Mouse (Mus musculus): ENCODE measurements around the gene Tut1. TPM values are rescaled to one million over a fixed set of nuclear protein-coding genes. Genes with fewer than 3 reads are reported as not detected.

Tut1 gene
- 25.4 and 26.0 TPM in 2 replicates for polyA plus RNA-seq (2015; fragmentation: Nextera tagmentation; extraction: Ambion mirVana)

DNA sequence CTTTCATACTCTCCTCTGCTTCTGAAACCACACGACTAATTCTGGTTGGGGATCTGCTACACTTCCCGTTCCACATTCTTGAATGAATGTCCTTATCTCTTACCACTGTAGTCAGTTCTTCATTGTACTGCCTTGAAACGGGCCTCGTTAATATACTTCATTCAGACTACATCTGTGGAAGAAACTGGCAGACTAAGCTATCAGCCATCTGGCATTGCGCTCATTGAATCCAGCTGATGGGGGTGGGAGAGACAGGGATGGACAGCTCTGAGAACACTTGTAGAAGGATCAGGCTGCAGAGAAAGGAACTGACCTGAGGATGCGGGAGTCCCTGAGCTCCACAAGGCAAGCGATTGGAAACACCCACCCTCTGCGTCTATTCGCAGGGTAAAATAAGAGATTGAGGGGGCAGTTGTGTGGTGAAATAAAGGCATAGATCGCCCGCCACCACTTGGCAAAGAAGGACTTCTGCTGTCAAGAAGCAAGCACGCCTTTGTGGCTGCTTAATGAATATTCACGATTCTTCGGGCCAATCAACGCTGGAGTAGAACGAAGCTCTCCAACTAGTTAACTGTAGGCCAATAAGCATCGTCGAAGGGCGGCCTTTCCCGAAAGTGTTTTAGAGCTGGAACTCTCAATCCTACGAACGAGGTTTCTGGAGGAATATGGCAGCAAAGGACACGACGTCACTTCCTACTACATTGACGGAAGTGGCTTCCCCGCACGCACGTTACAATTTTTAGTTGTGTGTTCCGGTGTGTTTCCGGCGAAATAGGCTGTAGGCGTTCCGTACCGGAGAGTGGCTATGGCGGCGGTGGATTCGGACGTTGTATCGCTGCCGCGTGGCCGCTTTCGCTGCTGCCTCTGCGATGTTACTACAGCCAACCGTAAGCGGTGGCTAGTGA, at the start of gene Tut1:
Gene Tut1, plus strand, starts transcription at position 713 of the 905 bp plus-strand sequence.
- H3K27ac ChIP-seq (replicated peaks), result peak within 1 kb of the TSS; percentile 88
- peak within 1 kb of the TSS; percentile 62 for H3K4me3 ChIP-seq (replicated peaks)
- peaks cover 39% of the 10 kb centered on the region for H3K4me1 ChIP-seq
- peaks cover 51% of the 10 kb centered on the region for H3K36me3 ChIP-seq
- no peaks in the 10 kb centered on the region for H3K9me3 ChIP-seq (replicated peaks)
- H3K9ac ChIP-seq (replicated peaks), result peak within 1 kb of the TSS; percentile 67
- no peaks in the 10 kb centered on the region for H3K27me3 ChIP-seq (replicated peaks)
- peak within 1 kb of the TSS; percentile 71 for H3K4me2 ChIP-seq
- peak; percentile 94 for ATAC-seq (ENCODE audit: low FRiP score)
- 3% methylated on average over 46 of the region's 46 CpGs for WGBS

DNA sequence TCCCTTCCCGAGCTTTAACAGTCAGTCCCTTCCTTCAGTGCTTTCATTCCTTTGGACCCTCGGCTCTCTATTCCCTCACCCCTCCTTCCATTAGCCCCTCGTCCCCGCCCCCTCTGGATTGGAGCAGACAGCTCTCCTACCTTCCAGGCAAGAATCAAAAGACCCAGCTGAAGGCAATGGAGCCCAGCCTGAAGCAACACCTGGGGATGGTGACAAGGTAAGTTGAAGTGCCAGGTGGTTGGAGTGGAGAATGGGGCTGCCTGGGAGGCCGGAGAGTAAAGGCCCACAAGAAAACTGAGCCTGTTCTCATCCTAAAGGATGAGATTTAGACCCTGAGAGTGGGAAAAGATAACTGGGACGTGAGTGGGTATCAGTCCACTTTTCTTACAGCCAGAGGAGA, 45.1 kb upstream of the Tut1 start:
- no peak for ATAC-seq (ENCODE audit: low FRiP score)
- peaks cover 94% of the 10 kb centered on the region for H3K36me3 ChIP-seq
- 89% methylated on average over 6 of the region's 6 CpGs for WGBS
- no peaks in the 10 kb centered on the region for H3K27me3 ChIP-seq (replicated peaks)
- H3K9ac ChIP-seq (replicated peaks), result no peak overlapping the region
- no peaks in the 10 kb centered on the region for H3K4me1 ChIP-seq
- H3K4me3 ChIP-seq (replicated peaks), result no peak overlapping the region
- no peak overlapping the region for H3K27ac ChIP-seq (replicated peaks)
- H3K9me3 ChIP-seq (replicated peaks), result no peaks in the 10 kb centered on the region
- no peak overlapping the region for H3K4me2 ChIP-seq

- H3K27ac ChIP-seq (replicated peaks), result no peak overlapping the region
- no peaks in the 10 kb centered on the region for H3K9me3 ChIP-seq (replicated peaks)
- no peak overlapping the region for H3K9ac ChIP-seq (replicated peaks)
- no peaks in the 10 kb centered on the region for H3K27me3 ChIP-seq (replicated peaks)
- H3K36me3 ChIP-seq, result peaks cover 99% of the 10 kb centered on the region
- H3K4me3 ChIP-seq (replicated peaks), result no peak overlapping the region
- no peak for ATAC-seq (ENCODE audit: low FRiP score)
- no peaks in the 10 kb centered on the region for H3K4me1 ChIP-seq
- no peak overlapping the region for H3K4me2 ChIP-seq
- 87% methylated on average over 5 of the region's 5 CpGs for WGBS
Measured at GRCm38 (mm10) chr19:8911810-8912209, 41.8 kb upstream of the Tut1 start.

DNA sequence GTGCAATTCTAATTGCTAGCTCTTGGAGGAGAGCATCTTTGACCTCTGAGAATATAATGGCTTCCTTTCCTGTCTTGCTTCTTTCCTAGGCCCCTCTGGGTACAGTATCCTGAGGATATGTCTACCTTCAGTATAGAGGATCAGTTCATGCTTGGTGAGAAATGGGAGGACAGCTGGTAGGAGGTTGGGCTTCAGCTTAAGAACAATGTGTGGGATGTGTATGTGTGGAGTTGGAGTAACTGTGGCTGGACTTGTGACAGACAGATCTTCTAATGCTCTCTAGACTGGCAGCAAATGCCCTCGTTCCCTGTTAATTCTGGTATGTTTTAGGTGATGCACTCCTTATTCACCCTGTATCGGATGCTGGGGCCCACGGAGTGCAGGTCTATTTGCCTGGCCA, 39.4 kb upstream of the Tut1 start:
- Histone ChIP-seq H3K9me3 (replicated peaks) (no peaks in the 10 kb centered on the region), H3K27ac (replicated peaks) (no peak overlapping the region), H3K4me2 (no peak overlapping the region), H3K9ac (replicated peaks) (no peak overlapping the region), H3K27me3 (replicated peaks) (no peaks in the 10 kb centered on the region), H3K4me3 (replicated peaks) (no peak overlapping the region), H3K4me1 (no peaks in the 10 kb centered on the region), H3K36me3 (peaks cover 75% of the 10 kb centered on the region)
- WGBS, result 98% methylated on average over 3 of the region's 3 CpGs
- no peak for ATAC-seq (ENCODE audit: low FRiP score)

- H3K4me3 ChIP-seq (replicated peaks), result no peak overlapping the region
Measured at GRCm38 (mm10) chr19:8919000-8919399, 34.6 kb upstream of the Tut1 start.

DNA sequence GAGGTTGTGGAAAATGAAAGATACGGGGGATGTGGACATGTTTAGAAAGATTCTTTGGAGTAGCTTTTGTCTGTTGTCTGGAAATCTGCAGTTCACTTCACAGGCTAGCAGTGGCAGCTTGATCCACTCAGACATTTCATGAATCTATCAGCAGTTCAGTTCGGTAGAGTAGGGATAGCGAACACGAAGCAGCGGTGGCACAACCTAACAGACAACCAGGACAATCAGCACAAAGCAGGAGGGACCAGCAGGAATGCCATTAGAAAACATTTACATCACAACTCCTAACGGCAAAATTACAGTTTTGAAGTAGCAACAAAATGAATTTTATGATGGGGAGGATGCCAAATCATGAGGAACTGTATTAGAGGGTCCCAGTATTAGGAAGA, 34.0 kb upstream of the Tut1 start:
- Histone ChIP-seq H3K4me2 (peak overlapping the region; percentile 67), H3K27ac (replicated peaks) (peak overlapping the region; percentile 90), H3K4me1 (peaks cover 18% of the 10 kb centered on the region), H3K27me3 (replicated peaks) (no peaks in the 10 kb centered on the region), H3K4me3 (replicated peaks) (peak overlapping the region; percentile 66), H3K9me3 (replicated peaks) (no peaks in the 10 kb centered on the region), H3K36me3 (peaks cover 30% of the 10 kb centered on the region), H3K9ac (replicated peaks) (peak overlapping the region; percentile 64)
- 51% methylated on average over 6 of the region's 6 CpGs for WGBS
- 0 out of 2 replicates have a peak, but pooled peaks have one; percentile 2 for ATAC-seq (ENCODE audit: low FRiP score)

More at GRCm38 (mm10) chr19:8919000-8919399, 34.6 kb upstream of the Tut1 start:
- Histone ChIP-seq H3K27me3 (replicated peaks) (no peaks in the 10 kb centered on the region), H3K36me3 (peaks cover 37% of the 10 kb centered on the region), H3K4me2 (no peak overlapping the region), H3K27ac (replicated peaks) (no peak overlapping the region), H3K9ac (replicated peaks) (no peak overlapping the region), H3K4me1 (peaks cover 18% of the 10 kb centered on the region), H3K9me3 (replicated peaks) (no peaks in the 10 kb centered on the region)
- 90% methylated on average over 3 of the region's 3 CpGs for WGBS
- no peak for ATAC-seq (ENCODE audit: low FRiP score)

GRCm38 (mm10) chr19:8920073-8920736, 33.4 kb upstream of the Tut1 start, which contains the start of gene B3gat3:
TSS of gene B3gat3 (plus strand) at chr19:8920374.
- Histone ChIP-seq H3K9me3 (replicated peaks) (no peaks in the 10 kb centered on the region), H3K9ac (replicated peaks) (peak within 1 kb of the TSS; percentile 64), H3K36me3 (peaks cover 25% of the 10 kb centered on the region), H3K27ac (replicated peaks) (peak within 1 kb of the TSS; percentile 90), H3K27me3 (replicated peaks) (no peaks in the 10 kb centered on the region), H3K4me1 (peaks cover 18% of the 10 kb centered on the region), H3K4me2 (peak within 1 kb of the TSS; percentile 67), H3K4me3 (replicated peaks) (peak within 1 kb of the TSS; percentile 66)
- WGBS, result 1% methylated on average over 50 of the region's 50 CpGs
- ATAC-seq (ENCODE audit: low FRiP score), result peak; percentile 97

GRCm38 (mm10) chr19:8920836-8921291, 32.8 kb upstream of the Tut1 start:
- peak overlapping the region; percentile 64 for H3K9ac ChIP-seq (replicated peaks)
- peak overlapping the region; percentile 66 for H3K4me3 ChIP-seq (replicated peaks)
- H3K9me3 ChIP-seq (replicated peaks), result no peaks in the 10 kb centered on the region
- H3K27ac ChIP-seq (replicated peaks), result peak overlapping the region; percentile 90
- WGBS, result 1% methylated on average over 6 of the region's 6 CpGs
- H3K27me3 ChIP-seq (replicated peaks), result no peaks in the 10 kb centered on the region
- peak overlapping the region; percentile 67 for H3K4me2 ChIP-seq
- peaks cover 24% of the 10 kb centered on the region for H3K36me3 ChIP-seq
- H3K4me1 ChIP-seq, result peaks cover 18% of the 10 kb centered on the region
- 0 out of 2 replicates have a peak, but pooled peaks have one; percentile 17 for ATAC-seq (ENCODE audit: low FRiP score)

GRCm38 (mm10) chr19:8921741-8922140, 31.9 kb upstream of the Tut1 start:
- Histone ChIP-seq H3K4me1 (peaks cover 18% of the 10 kb centered on the region), H3K4me3 (replicated peaks) (peak overlapping the region; percentile 66; the same call in 1 of the 2 replicates), H3K36me3 (peaks cover 22% of the 10 kb centered on the region), H3K4me2 (peak overlapping the region; percentile 67), H3K27me3 (replicated peaks) (no peaks in the 10 kb centered on the region), H3K9me3 (replicated peaks) (no peaks in the 10 kb centered on the region), H3K9ac (replicated peaks) (no peak overlapping the region), H3K27ac (replicated peaks) (no peak overlapping the region)
- 87% methylated on average over 9 of the region's 9 CpGs for WGBS
- no peak for ATAC-seq (ENCODE audit: low FRiP score)

DNA sequence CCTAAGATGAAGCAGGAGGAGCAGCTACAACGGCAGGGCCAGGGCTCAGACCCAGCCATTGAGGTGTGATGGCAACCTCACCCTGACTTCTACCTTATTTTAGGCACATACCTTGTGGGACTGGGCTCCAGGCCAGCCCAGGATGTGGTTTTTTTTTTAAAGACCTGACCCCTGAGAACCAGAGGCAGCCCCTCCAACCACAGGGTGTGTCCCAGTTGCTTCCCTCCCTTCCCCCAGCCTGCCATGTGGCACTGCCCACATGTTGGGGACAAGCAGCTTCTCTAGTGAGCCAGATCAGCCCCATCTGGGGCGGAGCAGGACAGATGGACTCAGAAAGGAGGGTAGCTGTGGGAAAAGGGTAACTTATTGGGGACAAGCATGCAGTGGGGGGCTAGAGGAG, 26.9 kb upstream of the Tut1 start:
- Histone ChIP-seq H3K27me3 (replicated peaks) (no peaks in the 10 kb centered on the region), H3K9me3 (replicated peaks) (no peaks in the 10 kb centered on the region), H3K4me3 (replicated peaks) (no peak overlapping the region), H3K36me3 (peaks cover 31% of the 10 kb centered on the region), H3K4me1 (peaks cover 26% of the 10 kb centered on the region), H3K4me2 (no peak overlapping the region), H3K27ac (replicated peaks) (no peak overlapping the region), H3K9ac (replicated peaks) (no peak overlapping the region)
- ATAC-seq (ENCODE audit: low FRiP score), result no peak
- 95% methylated on average over 2 of the region's 2 CpGs for WGBS

GRCm38 (mm10) chr19:8927891-8928525, 25.6 kb upstream of the Tut1 start:
- H3K27ac ChIP-seq (replicated peaks), result no peak overlapping the region
- H3K4me2 ChIP-seq, result no peak overlapping the region
- no peaks in the 10 kb centered on the region for H3K9me3 ChIP-seq (replicated peaks)
- no peak for ATAC-seq (ENCODE audit: low FRiP score)
- peaks cover 27% of the 10 kb centered on the region for H3K36me3 ChIP-seq
- no peaks in the 10 kb centered on the region for H3K27me3 ChIP-seq (replicated peaks)
- H3K4me1 ChIP-seq, result peaks cover 24% of the 10 kb centered on the region
- 90% methylated on average over 12 of the region's 12 CpGs for WGBS
- H3K9ac ChIP-seq (replicated peaks), result 0 out of 2 replicates have a peak overlapping the region, but pooled peaks have one; percentile 3
- no peak overlapping the region for H3K4me3 ChIP-seq (replicated peaks)
